Mouse (Mus musculus) kidney, adult 2 months (tissue): ENCODE results near the gene Prox2.

ENCODE experiments used
- CTCF ChIP-seq: fragments of 200-500 bp; conservative IDR thresholded peaks from 2 replicates; pipeline ENCODE4 v1.5.1; 2011; ENCODE audit warnings: low read depth, mild to moderate bottlenecking, control low read depth, low read length, moderate library complexity, mixed read lengths; ENCODE audit not compliant: insufficient read depth, insufficient read length
- POLR2A ChIP-seq: fragments of 200-500 bp; IDR thresholded peaks from one replicate; pipeline ENCODE4 v1.6.1; 2011; ENCODE audit warnings: low read depth, low read length, control low read depth

DNA sequence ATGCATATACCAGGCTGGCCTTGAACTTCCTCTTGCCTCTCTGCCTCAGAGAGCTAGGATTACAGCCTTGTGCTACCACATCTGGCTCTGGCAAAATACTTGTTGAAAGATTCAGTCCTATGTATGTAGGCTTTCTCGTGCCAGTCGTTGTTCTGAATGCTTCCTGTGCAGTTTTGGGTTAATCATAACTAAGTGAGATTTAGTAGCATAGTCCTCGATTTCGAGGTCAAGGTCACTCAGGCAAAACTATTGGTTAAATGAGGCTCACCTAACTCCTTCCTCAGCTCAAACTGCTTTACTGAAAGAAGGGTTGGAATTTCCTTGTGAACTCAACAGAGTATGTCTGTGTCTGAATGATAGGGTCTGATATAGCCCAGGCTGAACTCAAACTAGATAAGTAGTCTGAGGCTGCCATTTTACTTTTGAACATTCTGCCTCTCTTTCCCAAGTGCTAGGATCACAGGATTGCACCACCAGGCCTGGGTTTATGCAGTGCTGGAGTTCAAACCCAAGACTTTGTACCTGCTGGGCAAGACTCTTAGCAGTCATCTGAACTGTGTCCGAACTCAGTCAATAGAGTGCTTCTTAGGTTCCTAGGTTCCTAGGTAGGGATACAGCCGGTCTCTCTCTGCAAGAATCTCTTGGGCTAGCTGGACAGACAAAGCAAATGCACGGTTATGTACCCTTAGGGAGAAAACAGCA lies 2.1 kb upstream of the Prox2 start:
- no peak for TF ChIP-seq CTCF
- no peak for TF ChIP-seq POLR2A
